Mouse (Mus musculus): ENCODE measurements at regions not wholly inside any gene's neighbourhood (a gene's known extent, or its start where the extent isn't known, plus 50 kb on each side); places are given as distances from the start of the nearest gene placed in this dataset.

GRCm38 (mm10) chr2:171295603-171296002 is 564.0 kb downstream of the Dok5 start:
- TF ChIP-seq CTCF (IDR thresholded peaks at IDR 0.05; ENCODE audit: low read depth, low read length) = no peak
- no peak for TF ChIP-seq POLR2A (IDR thresholded peaks at IDR 0.05; ENCODE audit: insufficient read depth, low read length)
- TF ChIP-seq EP300 (IDR thresholded peaks at IDR 0.05; ENCODE audit: insufficient read depth, low read depth, low read length) = no peak

Data from ES-Bruce4 (cell line).